Mouse (Mus musculus): ENCODE data around the gene Zdhhc9. TPM values are rescaled to one million over a fixed set of nuclear protein-coding genes. Genes with fewer than 3 reads are reported as not detected.

Gene Zdhhc9
- polyA plus RNA-seq, 1 experiment from 2014 or later = 6.2 TPM

- no peak for ATAC-seq (ENCODE audit: low FRiP score, low read depth)
Observed at GRCm38 (mm10) chrX:48158229-48158919, 50.3 kb downstream of the Zdhhc9 start.

GRCm38 (mm10) chrX:48157396-48157795 is 51.3 kb downstream of the Zdhhc9 start:
- Histone ChIP-seq H3K36me3 (no peaks in the 10 kb centered on the region), H3K27me3 (replicated peaks) (no peaks in the 10 kb centered on the region), H3K9me3 (no peaks in the 10 kb centered on the region), H3K27ac (no peak overlapping the region), H3K4me1 (no peaks in the 10 kb centered on the region), H3K4me3 (no peak overlapping the region), H3K9ac (no peak overlapping the region), H3K4me2 (replicated peaks) (no peak overlapping the region)
- ATAC-seq (ENCODE audit: low FRiP score, low read depth) = no peak
- 90% methylated on average over 8 of the region's 8 CpGs for WGBS

More at GRCm38 (mm10) chrX:48158229-48158919, 50.3 kb downstream of the Zdhhc9 start:
- Histone ChIP-seq H3K36me3 (no peaks in the 10 kb centered on the region), H3K4me2 (replicated peaks) (no peak overlapping the region), H3K9me3 (no peaks in the 10 kb centered on the region), H3K9ac (no peak overlapping the region), H3K4me1 (no peaks in the 10 kb centered on the region), H3K27me3 (replicated peaks) (no peaks in the 10 kb centered on the region), H3K27ac (no peak overlapping the region), H3K4me3 (no peak overlapping the region)
- 88% methylated on average over 11 of the region's 11 CpGs for WGBS

GRCm38 (mm10) chrX:48155489-48155888 is 53.2 kb downstream of the Zdhhc9 start:
- Histone ChIP-seq H3K4me1 (no peaks in the 10 kb centered on the region), H3K27ac (no peak overlapping the region), H3K4me2 (replicated peaks) (no peak overlapping the region), H3K9me3 (no peaks in the 10 kb centered on the region), H3K4me3 (no peak overlapping the region), H3K36me3 (no peaks in the 10 kb centered on the region), H3K27me3 (replicated peaks) (no peaks in the 10 kb centered on the region), H3K9ac (no peak overlapping the region)
- 85% methylated on average over 6 of the region's 6 CpGs for WGBS
- ATAC-seq (ENCODE audit: low FRiP score, low read depth) = no peak

- Histone ChIP-seq H3K4me3 (no peak overlapping the region), H3K27ac (no peak overlapping the region), H3K4me1 (no peaks in the 10 kb centered on the region), H3K27me3 (replicated peaks) (no peaks in the 10 kb centered on the region), H3K36me3 (no peaks in the 10 kb centered on the region), H3K9ac (no peak overlapping the region), H3K4me2 (replicated peaks) (no peak overlapping the region), H3K9me3 (no peaks in the 10 kb centered on the region)
- WGBS = 71% methylated on average over 2 of the region's 2 CpGs
- no peak for ATAC-seq (ENCODE audit: low FRiP score, low read depth)
Observed at GRCm38 (mm10) chrX:48153949-48154348, 54.7 kb downstream of the Zdhhc9 start.

GRCm38 (mm10) chrX:48153414-48153813 is 55.3 kb downstream of the Zdhhc9 start:
- H3K4me3 ChIP-seq = no peak overlapping the region
- H3K27me3 ChIP-seq (replicated peaks) = no peaks in the 10 kb centered on the region
- H3K36me3 ChIP-seq = no peaks in the 10 kb centered on the region
- H3K27ac ChIP-seq = no peak overlapping the region
- ATAC-seq (ENCODE audit: low FRiP score, low read depth) = no peak
- 88% methylated on average over 2 of the region's 2 CpGs for WGBS
- no peaks in the 10 kb centered on the region for H3K9me3 ChIP-seq
- no peak overlapping the region for H3K9ac ChIP-seq
- no peaks in the 10 kb centered on the region for H3K4me1 ChIP-seq
- no peak overlapping the region for H3K4me2 ChIP-seq (replicated peaks)

- no peaks in the 10 kb centered on the region for H3K36me3 ChIP-seq
- no peaks in the 10 kb centered on the region for H3K4me1 ChIP-seq
- H3K27me3 ChIP-seq (replicated peaks) = no peaks in the 10 kb centered on the region
- no peaks in the 10 kb centered on the region for H3K9me3 ChIP-seq
- 85% methylated on average over 7 of the region's 7 CpGs for WGBS
- H3K27ac ChIP-seq = no peak overlapping the region
- no peak overlapping the region for H3K9ac ChIP-seq
- H3K4me3 ChIP-seq = no peak overlapping the region
- no peak for ATAC-seq (ENCODE audit: low FRiP score, low read depth)
- H3K4me2 ChIP-seq (replicated peaks) = no peak overlapping the region
Observed at GRCm38 (mm10) chrX:48152106-48152505, 56.6 kb downstream of the Zdhhc9 start.

GRCm38 (mm10) chrX:48147741-48148186 is 60.9 kb downstream of the Zdhhc9 start:
- Histone ChIP-seq H3K4me3 (no peak overlapping the region), H3K27ac (no peak overlapping the region), H3K4me2 (replicated peaks) (no peak overlapping the region), H3K4me1 (no peaks in the 10 kb centered on the region), H3K9ac (no peak overlapping the region), H3K27me3 (replicated peaks) (no peaks in the 10 kb centered on the region), H3K9me3 (no peaks in the 10 kb centered on the region), H3K36me3 (no peaks in the 10 kb centered on the region)
- 87% methylated on average over 7 of the region's 7 CpGs for WGBS
- ATAC-seq (ENCODE audit: low FRiP score, low read depth) = no peak

- H3K4me1 ChIP-seq = no peaks in the 10 kb centered on the region
- no peak for ATAC-seq (ENCODE audit: low FRiP score, low read depth)
- no peaks in the 10 kb centered on the region for H3K9me3 ChIP-seq
- H3K9ac ChIP-seq = no peak overlapping the region
- no peak overlapping the region for H3K4me3 ChIP-seq
- no peak overlapping the region for H3K27ac ChIP-seq
- H3K36me3 ChIP-seq = no peaks in the 10 kb centered on the region
- no peak overlapping the region for H3K4me2 ChIP-seq (replicated peaks)
- 87% methylated on average over 2 of the region's 2 CpGs for WGBS
- H3K27me3 ChIP-seq (replicated peaks) = no peaks in the 10 kb centered on the region
Observed at GRCm38 (mm10) chrX:48147226-48147625, 61.5 kb downstream of the Zdhhc9 start.

- 83% methylated on average over 4 of the region's 4 CpGs for WGBS
- Histone ChIP-seq H3K4me2 (replicated peaks) (no peak within 1 kb of the TSS), H3K27me3 (replicated peaks) (no peaks in the 10 kb centered on the region), H3K9me3 (no peaks in the 10 kb centered on the region), H3K4me1 (no peaks in the 10 kb centered on the region), H3K4me3 (no peak within 1 kb of the TSS), H3K9ac (no peak within 1 kb of the TSS), H3K27ac (no peak within 1 kb of the TSS), H3K36me3 (no peaks in the 10 kb centered on the region)
- ATAC-seq (ENCODE audit: low FRiP score, low read depth) = no peak
Observed at GRCm38 (mm10) chrX:48146262-48146661, 62.4 kb downstream of the Zdhhc9 start, which contains the start of gene Sash3. Sash3 (plus strand) TSS chrX:48146436.

- H3K4me3 ChIP-seq = no peak overlapping the region
- no peaks in the 10 kb centered on the region for H3K36me3 ChIP-seq
- no peak overlapping the region for H3K27ac ChIP-seq
- no peaks in the 10 kb centered on the region for H3K9me3 ChIP-seq
- peak overlapping the region; percentile 31; the same call in 1 of the 2 replicates for H3K4me2 ChIP-seq (replicated peaks)
- H3K27me3 ChIP-seq (replicated peaks) = no peaks in the 10 kb centered on the region
- no peak for ATAC-seq (ENCODE audit: low FRiP score, low read depth)
- H3K9ac ChIP-seq = no peak overlapping the region
- H3K4me1 ChIP-seq = no peaks in the 10 kb centered on the region
- 59% methylated on average over 26 of the region's 26 CpGs for WGBS
Observed at GRCm38 (mm10) chrX:48143415-48144335, 65.0 kb downstream of the Zdhhc9 start.

GRCm38 (mm10) chrX:48141481-48141880 is 67.2 kb downstream of the Zdhhc9 start:
- Histone ChIP-seq H3K4me1 (no peaks in the 10 kb centered on the region), H3K27me3 (replicated peaks) (no peaks in the 10 kb centered on the region), H3K4me3 (no peak overlapping the region), H3K27ac (no peak overlapping the region), H3K9ac (no peak overlapping the region), H3K9me3 (no peaks in the 10 kb centered on the region), H3K4me2 (replicated peaks) (no peak overlapping the region), H3K36me3 (no peaks in the 10 kb centered on the region)
- no peak for ATAC-seq (ENCODE audit: low FRiP score, low read depth)
- 79% methylated on average over 6 of the region's 6 CpGs for WGBS

- 69% methylated on average over 3 of the region's 3 CpGs for WGBS
- Histone ChIP-seq H3K27me3 (replicated peaks) (no peaks in the 10 kb centered on the region), H3K4me3 (no peak overlapping the region), H3K9me3 (no peaks in the 10 kb centered on the region), H3K36me3 (no peaks in the 10 kb centered on the region), H3K9ac (no peak overlapping the region), H3K27ac (no peak overlapping the region), H3K4me1 (no peaks in the 10 kb centered on the region), H3K4me2 (replicated peaks) (no peak overlapping the region)
- ATAC-seq (ENCODE audit: low FRiP score, low read depth) = no peak
Observed at GRCm38 (mm10) chrX:48140286-48140877, 68.3 kb downstream of the Zdhhc9 start.
